ENCODE assay signal across 15 mouse cellular contexts in genomic region chr5:111805761-111806191, GRCm38 (mm10).
A peak's percentile ranks its signal among the peaks of the same experiment; 100 is the strongest.
DNase-seq lines count a peak whose midpoint lies in the region; ATAC-seq lines count a peak whose summit lies in the region.
"Had no signal": no experiment of that assay in that cellular context is flagged by ENCODE, and none has a peak within 500 bp of the region (broad histone marks: within the 10 kb centered on the region; RNA-seq: fewer than 3 reads in every experiment).

No protein-coding gene starts in this region.

- no peak for ATAC-seq in neural tube, embryonic 11.5 days (ENCODE audit: insufficient read depth, low FRiP score, low TSS enrichment)
- no peak for ATAC-seq in inflammation-experienced regulatory T-cells, adult 6 months
- ATAC-seq: forebrain, embryonic 14.5 days had no signal

- no peak overlapping the region for H3K27ac ChIP-seq in neural tube, embryonic 11.5 days (ENCODE audit: low read depth, low read length)
- H3K27ac ChIP-seq: neural tube, embryonic 12.5 days had no signal

- no peak overlapping the region for H3K4me3 ChIP-seq in neural tube, embryonic 11.5 days (ENCODE audit: low read depth, low read length)
- H3K4me3 ChIP-seq: neural tube, embryonic 12.5 days had no signal

- no peaks in the 10 kb centered on the region for H3K9me3 ChIP-seq in neural tube, embryonic 11.5 days (ENCODE audit: control insufficient read depth, low read length)
- H3K9me3 ChIP-seq: neural tube, embryonic 12.5 days had no signal

- H3K9ac ChIP-seq in neural tube, embryonic 11.5 days (ENCODE audit: low read length): no peak overlapping the region; the same call in 1 of the 2 replicates
- H3K9ac ChIP-seq: neural tube, embryonic 12.5 days had no signal

- WGBS in neural tube, embryonic 11.5 days: 13% methylated on average over 17 of the region's 17 CpGs

- H3K4me2 ChIP-seq in neural tube, embryonic 11.5 days (ENCODE audit: low read depth): no peak overlapping the region
- H3K4me2 ChIP-seq: neural tube, embryonic 12.5 days had no signal

- H3K36me3 ChIP-seq in neural tube, embryonic 11.5 days (ENCODE audit: control insufficient read depth, insufficient read depth, low read length): no peaks in the 10 kb centered on the region
- H3K36me3 ChIP-seq: neural tube, embryonic 12.5 days had no signal

- peak; percentile 66 for DNase-seq in heart, adult 9 months (ENCODE audit: low spot score in 2 of 2)
- DNase-seq in heart, postnatal 10 days: no peak
- peak; percentile 24 for DNase-seq in neural tube, embryonic 11.5 days (ENCODE audit: low spot score)
- DNase-seq in neural tube, embryonic 10.5 days (ENCODE audit: extremely low spot score, low spot score): no peak
- peak; percentile 67 for DNase-seq in gastrocnemius, postnatal 25 days
- DNase-seq in right cerebral cortex, postnatal 14 days: no peak
- DNase-seq in cerebellum, adult 18-20 months: no peak
- DNase-seq: cerebellum, adult 9-10 months; heart, postnatal 14 days; layer of hippocampus, postnatal 36 days; right cerebral cortex, postnatal 25 days; thymus, adult 2 months had no signal

- H3K4me1 ChIP-seq in neural tube, embryonic 11.5 days (ENCODE audit: control insufficient read depth, insufficient read depth, low read length): peaks cover 8% of the 10 kb centered on the region

- H3K27me3 ChIP-seq in neural tube, embryonic 11.5 days (ENCODE audit: control insufficient read depth, insufficient read depth, low read length): no peaks in the 10 kb centered on the region; the same call in 1 of the 2 replicates
- H3K27me3 ChIP-seq: neural tube, embryonic 12.5 days had no signal

- intact Hi-C loops in heart, postnatal 10 days (cut with DNase I): no loop called here

Comparison
In these comparisons a context has a peak if more than half of its experiments do, and no peak if none do; other contexts are left out.
1. DNase-seq: peak in heart, adult 9 months (2 of 2), neural tube, embryonic 11.5 days (single experiment) and gastrocnemius, postnatal 25 days (single experiment); none in heart, postnatal 10 days (0 of 2), neural tube, embryonic 10.5 days (single experiment), right cerebral cortex, postnatal 14 days (single experiment) and cerebellum, adult 18-20 months (0 of 2).